Mouse (Mus musculus): ENCODE measurements around the gene Stmnd1. TPM values are rescaled to one million over a fixed set of nuclear protein-coding genes. Genes with fewer than 3 reads are reported as not detected.
"Not testable (repeated sequence)": the region's sequence is repeated elsewhere in the genome, so short reads cannot be mapped to it uniquely, and the experiment has no call there.

Stmnd1 gene
- total RNA-seq, 1 experiment from 2014 or later, result not detected

DNA sequence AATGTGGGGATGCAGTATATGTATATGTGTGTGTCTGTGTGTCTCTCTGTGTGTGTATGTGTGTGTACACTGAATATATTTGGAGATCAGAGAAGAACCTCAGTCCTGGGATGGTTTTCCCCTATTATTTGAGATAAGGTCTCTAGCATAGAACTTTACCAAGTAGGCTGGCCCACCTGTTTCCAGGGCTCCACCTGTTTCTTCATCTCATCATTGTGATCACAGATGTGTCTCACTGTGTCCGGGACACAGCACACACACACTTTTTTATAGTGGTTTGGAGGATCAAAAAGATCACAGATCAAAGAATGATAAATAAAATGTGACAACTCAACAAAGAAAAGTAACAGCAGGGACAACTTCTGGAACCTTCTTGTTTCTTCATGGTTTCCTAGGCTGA is 17.0 kb downstream of the Stmnd1 start:
- DNase-seq, result no peak

- DNase-seq, result no peak
These were observed 20.8 kb downstream of the Stmnd1 start for GRCm38 (mm10) chr13:46294365-46294764.

GRCm38 (mm10) chr13:46297701-46298100 is 24.2 kb downstream of the Stmnd1 start:
- DNase-seq, result no peak

GRCm38 (mm10) chr13:46310790-46311189 is 37.3 kb downstream of the Stmnd1 start:
- peak; percentile 32 for DNase-seq

GRCm38 (mm10) chr13:46313176-46313575 is 39.7 kb downstream of the Stmnd1 start:
- no peak for DNase-seq

GRCm38 (mm10) chr13:46315165-46315564 is 41.6 kb downstream of the Stmnd1 start:
- no peak for DNase-seq

DNA sequence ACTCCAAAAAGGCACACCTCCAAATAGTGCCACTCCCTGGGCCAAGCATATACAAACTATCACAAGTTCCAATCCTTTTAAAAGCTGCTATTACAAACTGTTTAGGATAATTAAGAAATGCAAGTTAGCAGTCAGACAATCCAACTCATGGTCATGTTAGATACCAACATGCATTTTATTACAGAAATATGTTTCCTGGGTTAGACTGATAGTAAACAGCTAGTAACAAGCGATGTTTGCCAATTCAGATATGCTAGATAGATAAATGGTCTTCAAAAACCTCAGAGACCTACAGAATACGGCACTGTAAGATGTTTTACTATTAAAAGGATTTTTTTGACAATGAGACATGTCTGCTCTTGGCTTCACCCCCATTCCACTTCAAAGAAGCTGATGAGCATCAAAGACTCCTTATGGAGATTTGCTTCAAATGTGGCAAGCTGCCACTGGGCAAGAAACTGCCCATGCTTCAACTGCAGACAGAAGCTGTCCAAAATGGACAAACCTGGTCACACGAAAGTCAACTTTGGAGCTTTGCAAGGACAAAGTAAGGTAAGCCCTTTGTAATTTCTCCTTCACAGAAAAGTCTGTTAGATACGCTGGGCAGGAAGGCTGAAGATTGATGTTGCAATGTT is 52.9 kb downstream of the Stmnd1 start:
- no peak for DNase-seq

DNA sequence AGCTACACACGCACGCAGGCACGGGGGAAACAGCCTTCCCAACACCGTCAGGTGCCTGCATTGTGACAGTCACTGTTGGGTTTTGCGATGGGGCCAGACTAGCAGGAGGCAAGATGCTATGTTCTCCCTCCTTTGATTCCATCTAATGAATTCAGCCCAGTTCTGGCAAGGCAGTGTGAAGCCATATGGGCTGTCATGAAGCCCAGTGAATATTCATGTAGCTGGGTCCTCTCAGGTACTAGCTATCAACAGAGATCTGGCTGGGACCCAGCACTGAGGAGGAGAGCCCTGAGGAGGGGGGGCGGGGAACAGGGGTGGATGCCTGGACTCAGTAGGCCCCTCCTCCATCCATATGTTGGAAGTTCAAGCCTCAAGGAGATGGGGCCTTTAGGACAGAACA is 61.5 kb downstream of the Stmnd1 start:
- DNase-seq, result no peak

DNA sequence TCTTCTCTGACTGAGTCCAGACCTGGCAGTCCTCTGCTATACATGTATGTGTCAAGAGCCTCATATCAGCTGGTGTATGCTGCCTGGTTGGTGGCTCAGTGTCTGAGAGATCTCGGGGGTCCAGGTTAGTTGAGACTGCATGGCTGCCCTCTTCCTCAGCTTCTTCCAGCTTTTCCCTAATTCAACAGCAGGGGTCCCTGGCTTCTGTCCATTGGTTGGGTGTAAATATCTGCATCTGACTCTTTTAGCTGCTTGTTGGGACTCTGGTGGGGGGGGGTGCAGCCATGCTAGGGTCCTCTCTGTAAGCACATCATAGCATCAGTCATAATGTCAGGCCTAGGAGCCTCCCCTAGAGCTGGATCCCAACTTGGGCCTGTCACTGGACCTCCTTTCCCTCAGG is 62.8 kb downstream of the Stmnd1 start:
- DNase-seq, result not testable (repeated sequence)

DNA sequence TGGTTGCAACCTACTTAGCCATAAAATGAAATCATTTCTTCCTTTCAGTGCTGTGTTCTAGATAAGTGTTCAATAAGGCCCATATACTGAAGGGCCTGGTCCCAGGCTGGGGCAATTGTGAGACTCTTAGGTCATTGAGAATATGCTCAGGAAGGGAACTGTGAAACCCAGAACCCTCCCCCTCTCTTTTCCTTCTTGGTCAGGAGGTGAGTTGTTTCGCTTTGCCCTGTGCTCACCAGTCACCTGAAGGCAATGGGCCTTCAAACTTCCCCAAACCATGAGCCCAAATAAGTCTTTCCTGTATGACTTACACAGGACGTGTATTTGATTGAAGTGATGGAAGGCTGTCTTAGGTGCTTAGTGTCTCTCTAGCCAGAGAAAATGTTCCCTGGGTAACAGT is 64.3 kb downstream of the Stmnd1 start:
- DNase-seq, result no peak

DNA sequence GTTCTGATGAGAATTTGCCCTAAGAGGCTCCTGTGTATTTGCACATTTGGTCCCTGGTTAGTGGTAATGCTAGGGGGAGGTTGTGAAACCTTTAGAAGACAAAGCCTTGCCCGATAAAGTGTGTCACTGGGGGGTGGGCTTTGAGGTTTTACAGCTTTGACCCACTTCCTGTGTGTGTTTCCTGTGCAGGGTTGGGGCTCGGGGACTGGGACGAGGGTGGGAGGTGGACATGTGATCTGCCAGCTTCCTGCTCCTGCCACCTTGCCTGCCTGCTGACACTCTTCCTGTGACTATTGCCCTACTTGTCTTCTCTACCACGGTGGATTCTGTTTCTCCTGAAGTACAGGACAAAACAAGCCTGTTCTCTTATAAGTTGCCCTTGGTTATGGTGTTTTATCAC is 66.4 kb downstream of the Stmnd1 start:
- no peak for DNase-seq

DNA sequence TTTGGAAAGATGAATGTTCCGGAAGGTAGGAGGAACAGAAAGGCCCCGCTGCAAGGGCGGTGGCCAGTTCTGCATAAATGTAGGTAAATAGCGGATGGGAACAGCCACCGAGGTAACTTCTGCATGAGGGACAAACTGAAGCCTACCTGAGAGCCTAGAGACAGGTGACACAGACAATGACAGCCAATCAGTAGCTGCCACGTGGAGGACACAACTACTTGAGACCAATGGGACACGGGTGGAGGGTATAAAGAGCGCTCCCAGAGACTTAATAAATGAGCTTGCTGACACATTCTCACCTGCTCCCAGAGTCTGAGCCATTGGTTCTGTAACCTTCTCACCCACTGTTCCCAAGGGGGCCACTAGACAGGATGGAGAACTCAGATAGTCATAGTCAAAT is 67.1 kb downstream of the Stmnd1 start:
- no peak for DNase-seq

DNA sequence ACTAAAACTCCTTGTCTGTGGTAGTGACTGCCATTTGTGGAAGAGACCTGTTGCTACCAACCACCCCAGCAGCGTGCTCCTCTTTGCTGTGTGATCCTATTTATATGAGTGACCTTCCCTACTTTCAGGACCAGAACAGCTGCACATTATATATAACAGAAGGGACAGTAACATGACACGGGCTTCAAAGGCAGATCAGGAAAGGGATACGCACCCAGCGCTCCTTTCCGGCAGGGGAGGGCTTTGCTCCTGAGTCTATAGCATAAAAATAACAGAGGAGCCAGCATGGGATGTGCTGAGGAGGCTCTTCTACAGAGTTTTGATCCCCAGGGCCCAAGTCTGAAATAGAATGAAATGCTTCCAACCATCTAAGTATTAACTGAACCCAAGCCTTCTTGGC is 67.9 kb downstream of the Stmnd1 start:
- no peak for DNase-seq

GRCm38 (mm10) chr13:46343226-46343625 is 69.7 kb downstream of the Stmnd1 start:
- DNase-seq, result peak; percentile 14

DNA sequence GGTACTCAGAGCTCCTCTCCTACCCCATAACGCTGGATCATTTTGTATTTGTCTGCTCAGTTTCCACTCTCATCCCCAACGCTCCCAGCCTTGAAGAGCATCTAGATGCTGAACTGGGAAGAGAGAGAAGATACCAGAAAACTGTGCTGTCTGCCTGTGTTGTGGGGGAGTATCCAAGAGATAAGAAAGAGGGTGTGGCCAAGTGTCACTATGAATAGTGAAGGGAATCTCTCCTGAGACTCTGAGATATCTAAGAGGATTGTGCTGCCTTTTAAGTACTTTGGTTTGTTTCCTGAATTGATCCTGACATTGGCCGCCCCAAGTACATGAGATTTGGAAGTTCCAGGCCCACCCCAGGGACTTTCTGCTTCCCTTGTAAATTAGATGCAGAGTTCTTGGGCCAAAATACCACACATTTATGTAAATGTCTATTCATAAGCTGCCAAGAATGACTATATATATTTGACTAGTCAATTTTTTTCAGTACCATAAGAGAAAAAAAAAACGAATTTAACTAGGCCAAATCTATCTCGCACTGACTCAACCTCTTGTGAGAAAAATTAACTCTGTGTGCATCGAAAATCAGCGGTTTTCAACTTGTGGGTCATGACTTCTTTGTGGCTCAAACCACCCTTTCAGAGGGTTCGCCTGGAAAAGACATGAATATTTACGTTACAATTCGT is 73.5 kb downstream of the Stmnd1 start:
- DNase-seq, result no peak

DNA sequence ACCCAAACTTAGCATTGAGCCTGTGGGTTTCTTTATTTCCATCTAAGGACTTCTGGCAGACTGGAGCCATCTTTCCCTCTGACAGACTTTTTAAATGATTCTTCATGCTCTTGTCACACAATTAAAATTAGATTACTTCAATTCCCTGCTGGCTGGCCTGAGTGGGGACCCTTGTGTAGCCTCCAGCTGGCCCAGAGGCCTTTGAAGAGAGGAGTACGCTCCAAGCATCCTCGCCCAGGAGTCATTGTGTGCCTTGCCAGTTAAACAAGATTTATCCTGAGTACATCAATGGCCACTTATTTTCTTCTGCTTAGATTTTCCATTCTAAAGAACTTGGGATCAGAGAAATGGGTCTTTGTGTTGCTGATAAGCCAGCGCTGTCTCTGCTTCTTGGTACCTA is 76.1 kb downstream of the Stmnd1 start:
- no peak for DNase-seq

Other genes starting within 250 kb of the Stmnd1 start
- 10.4 and 17.8 TPM in 2 replicates for gene Rbm24, start 144.7 kb downstream of the Stmnd1 start, total RNA-seq (2021)
- gene Cap2, start 228.1 kb downstream of the Stmnd1 start, total RNA-seq (2021), result 4.6 and 6.2 TPM in 2 replicates

Data from adrenal gland, postnatal 25 days (tissue).